In genomic region chr2:35445610-35446009, GRCm38 (mm10) we compare ENCODE assay signal across 11 mouse cellular contexts. TPM values are rescaled to one million over a fixed set of nuclear protein-coding genes. Genes with fewer than 3 reads are reported as not detected.
DNase-seq lines count a peak whose midpoint lies in the region; ATAC-seq and TF ChIP-seq lines count a peak whose summit lies in the region.
"Had no signal": no experiment of that assay in that cellular context is flagged by ENCODE, and none has a peak within 500 bp of the region (broad histone marks: within the 10 kb centered on the region; RNA-seq: fewer than 3 reads in every experiment).

No protein-coding gene starts in this region.

- no peak overlapping the region for H3K9ac ChIP-seq in heart, embryonic 12.5 days
- no peak overlapping the region for H3K9ac ChIP-seq in lung, postnatal 0 days (replicated peaks; ENCODE audit: low read depth)
- no peak overlapping the region for H3K9ac ChIP-seq in embryonic facial prominence, embryonic 15.5 days
- no peak overlapping the region for H3K9ac ChIP-seq in stomach, embryonic 14.5 days (replicated peaks; ENCODE audit: low read depth, low read length)
- H3K9ac ChIP-seq: neural tube, embryonic 12.5 days had no signal

- H3K9me3 ChIP-seq in heart, embryonic 12.5 days (replicated peaks): no peaks in the 10 kb centered on the region
- no peaks in the 10 kb centered on the region for H3K9me3 ChIP-seq in lung, postnatal 0 days (ENCODE audit: low read length)
- no peaks in the 10 kb centered on the region for H3K9me3 ChIP-seq in embryonic facial prominence, embryonic 15.5 days (replicated peaks)
- H3K9me3 ChIP-seq in stomach, embryonic 14.5 days (ENCODE audit: control insufficient read depth, low read depth, low read length): no peaks in the 10 kb centered on the region
- H3K9me3 ChIP-seq: neural tube, embryonic 12.5 days had no signal

- H3K4me1 ChIP-seq in heart, embryonic 12.5 days (replicated peaks): peaks cover 87% of the 10 kb centered on the region
- peaks cover 16% of the 10 kb centered on the region for H3K4me1 ChIP-seq in lung, postnatal 0 days (ENCODE audit: insufficient read depth, low read depth, low read length)
- H3K4me1 ChIP-seq in embryonic facial prominence, embryonic 15.5 days: peaks cover 87% of the 10 kb centered on the region
- peaks cover 56% of the 10 kb centered on the region for H3K4me1 ChIP-seq in stomach, embryonic 14.5 days (ENCODE audit: control insufficient read depth, insufficient read depth, low read length)

- DNase-seq in heart, postnatal 25 days (ENCODE audit: low spot score): no peak
- DNase-seq in lung, postnatal 0 days (ENCODE audit: low spot score): peak; percentile 65
- DNase-seq in lung, postnatal 36 days: no peak
- no peak for DNase-seq in T-cell, adult 2 months (ENCODE audit: low spot score)
- DNase-seq in retina, postnatal 1 day: no peak
- DNase-seq: adrenal gland, postnatal 36 days had no signal

- no peak for ATAC-seq in heart, embryonic 12.5 days (ENCODE audit: insufficient number of reproducible peaks, low FRiP score)
- peak; percentile 59 for ATAC-seq in lung, postnatal 0 days
- ATAC-seq in embryonic facial prominence, embryonic 15.5 days (ENCODE audit: insufficient number of reproducible peaks, low FRiP score, low TSS enrichment, low read depth): no peak
- ATAC-seq in stomach, embryonic 14.5 days (ENCODE audit: insufficient number of reproducible peaks, insufficient read depth, low FRiP score, low read depth): no peak

- 62% methylated on average over 7 of the region's 7 CpGs for WGBS in heart, embryonic 12.5 days
- WGBS in lung, postnatal 0 days: 41% methylated on average over 7 of the region's 7 CpGs
- 58% methylated on average over 7 of the region's 7 CpGs for WGBS in embryonic facial prominence, embryonic 15.5 days
- 64% methylated on average over 7 of the region's 7 CpGs for WGBS in stomach, embryonic 14.5 days

- no peaks in the 10 kb centered on the region; the same call in 1 of the 2 replicates for H3K36me3 ChIP-seq in heart, embryonic 12.5 days
- no peaks in the 10 kb centered on the region for H3K36me3 ChIP-seq in lung, postnatal 0 days (ENCODE audit: insufficient read depth, low read length)
- no peaks in the 10 kb centered on the region for H3K36me3 ChIP-seq in embryonic facial prominence, embryonic 15.5 days
- no peaks in the 10 kb centered on the region for H3K36me3 ChIP-seq in stomach, embryonic 14.5 days (ENCODE audit: control insufficient read depth, insufficient read depth, low read length)
- H3K36me3 ChIP-seq: neural tube, embryonic 12.5 days had no signal

- intact Hi-C loops in heart, postnatal 25 days (cut with DNase I): loop anchor here (2.0 kb wide), 1 partner anchor 15 kb away; no protein-coding TSS in a partner anchor

- TF ChIP-seq EP300 in lung, postnatal 0 days (IDR thresholded peaks at IDR 0.05): no peak

- H3K27me3 ChIP-seq in heart, embryonic 12.5 days (replicated peaks): no peaks in the 10 kb centered on the region
- no peaks in the 10 kb centered on the region for H3K27me3 ChIP-seq in lung, postnatal 0 days (replicated peaks; ENCODE audit: insufficient read depth, low read length)
- no peaks in the 10 kb centered on the region for H3K27me3 ChIP-seq in embryonic facial prominence, embryonic 15.5 days
- H3K27me3 ChIP-seq in stomach, embryonic 14.5 days (ENCODE audit: control insufficient read depth, insufficient read depth, low read length): no peaks in the 10 kb centered on the region
- H3K27me3 ChIP-seq: neural tube, embryonic 12.5 days had no signal

- no peak overlapping the region for H3K4me3 ChIP-seq in heart, embryonic 12.5 days
- no peak overlapping the region for H3K4me3 ChIP-seq in lung, postnatal 0 days (ENCODE audit: low read depth, low read length)
- H3K4me3 ChIP-seq in embryonic facial prominence, embryonic 15.5 days (replicated peaks): no peak overlapping the region
- no peak overlapping the region for H3K4me3 ChIP-seq in stomach, embryonic 14.5 days (ENCODE audit: low read depth, low read length)
- H3K4me3 ChIP-seq: neural tube, embryonic 12.5 days had no signal

- no peak overlapping the region for H3K4me2 ChIP-seq in heart, embryonic 12.5 days
- H3K4me2 ChIP-seq in lung, postnatal 0 days (replicated peaks; ENCODE audit: low read depth, low read length): no peak overlapping the region
- H3K4me2 ChIP-seq in embryonic facial prominence, embryonic 15.5 days (replicated peaks): peak overlapping the region; percentile 36; the same call in 1 of the 2 replicates
- no peak overlapping the region for H3K4me2 ChIP-seq in stomach, embryonic 14.5 days (replicated peaks; ENCODE audit: low read depth, low read length)
- H3K4me2 ChIP-seq: neural tube, embryonic 12.5 days had no signal

- TF ChIP-seq CTCF in lung, postnatal 0 days (IDR thresholded peaks at IDR 0.05): no peak

- H3K27ac ChIP-seq in heart, embryonic 12.5 days (ENCODE audit: poor library complexity, severe bottlenecking): 0 out of 2 replicates have a peak overlapping the region, but pooled peaks have one; percentile 1
- H3K27ac ChIP-seq in lung, postnatal 0 days (ENCODE audit: low read length): no peak overlapping the region
- peak overlapping the region; percentile 86 for H3K27ac ChIP-seq in embryonic facial prominence, embryonic 15.5 days (replicated peaks)
- peak overlapping the region; percentile 71; the same call in 1 of the 2 replicates for H3K27ac ChIP-seq in stomach, embryonic 14.5 days (ENCODE audit: low read length)
- H3K27ac ChIP-seq: neural tube, embryonic 12.5 days had no signal

RNA-seq across cellular contexts. Expression of gene Ggta1, which starts 17.4 kb away (rescaled TPM):
- polyA plus RNA-seq in heart, embryonic 12.5 days (2016; fragmentation: Nextera tagmentation; extraction: Ambion mirVana): 46.5 and 47.1 TPM in 2 replicates
- total RNA-seq in heart, postnatal 25 days (2021): 10 to 100 TPM; 20.4 to 23.7 TPM
- polyA plus RNA-seq in lung, postnatal 0 days (2015; fragmentation: Nextera tagmentation; extraction: Ambion mirVana): 21.8 and 25.6 TPM in 2 replicates
- polyA plus RNA-seq in embryonic facial prominence, embryonic 15.5 days (2015; fragmentation: Nextera tagmentation; extraction: Ambion mirVana): 33.5 and 38.3 TPM in 2 replicates
- polyA plus RNA-seq in stomach, embryonic 14.5 days (2014; fragmentation: Nextera tagmentation; extraction: Ambion mirVana): 23.5 and 27.1 TPM in 2 replicates

RNA-seq across cellular contexts. Expression of gene 4930402F06Rik, which starts 48.6 kb away (rescaled TPM):
- polyA plus RNA-seq in heart, embryonic 12.5 days (2016; fragmentation: Nextera tagmentation; extraction: Ambion mirVana): not detected in 2 replicates
- total RNA-seq in heart, postnatal 25 days (2021): not detected
- not detected in 2 replicates for polyA plus RNA-seq in lung, postnatal 0 days (2015; fragmentation: Nextera tagmentation; extraction: Ambion mirVana)
- polyA plus RNA-seq in embryonic facial prominence, embryonic 15.5 days (2015; fragmentation: Nextera tagmentation; extraction: Ambion mirVana): not detected in 2 replicates
- polyA plus RNA-seq in stomach, embryonic 14.5 days (2014; fragmentation: Nextera tagmentation; extraction: Ambion mirVana): not detected in 2 replicates
- total RNA-seq: adrenal gland, postnatal 36 days; gastrocnemius, adult 18-20 months had no signal
- polyA plus RNA-seq: neural tube, embryonic 12.5 days had no signal
